Mouse (Mus musculus): ENCODE results near the gene Fam71e2. TPM values are rescaled to one million over a fixed set of nuclear protein-coding genes. Genes with fewer than 3 reads are reported as not detected.
"Not testable (repeated sequence)": the region's sequence is repeated elsewhere in the genome, so short reads cannot be mapped to it uniquely, and the experiment has no call there.

Fam71e2 gene
- not detected in 2 replicates for polyA plus RNA-seq (2015; fragmentation: Nextera tagmentation; extraction: Ambion mirVana)

GRCm38 (mm10) chr7:4771202-4771601 is at the start of gene Fam71e2:
Gene Fam71e2, minus strand, starts transcription at chr7:4771302.
- no peak for DNase-seq (ENCODE audit: low spot score)

GRCm38 (mm10) chr7:4816559-4816958 is 45.5 kb upstream of the Fam71e2 start:
- peak; percentile 77 for DNase-seq (ENCODE audit: low spot score)

- no peak for DNase-seq (ENCODE audit: low spot score)
These were observed 42.1 kb upstream of the Fam71e2 start for GRCm38 (mm10) chr7:4813105-4813791.

DNA sequence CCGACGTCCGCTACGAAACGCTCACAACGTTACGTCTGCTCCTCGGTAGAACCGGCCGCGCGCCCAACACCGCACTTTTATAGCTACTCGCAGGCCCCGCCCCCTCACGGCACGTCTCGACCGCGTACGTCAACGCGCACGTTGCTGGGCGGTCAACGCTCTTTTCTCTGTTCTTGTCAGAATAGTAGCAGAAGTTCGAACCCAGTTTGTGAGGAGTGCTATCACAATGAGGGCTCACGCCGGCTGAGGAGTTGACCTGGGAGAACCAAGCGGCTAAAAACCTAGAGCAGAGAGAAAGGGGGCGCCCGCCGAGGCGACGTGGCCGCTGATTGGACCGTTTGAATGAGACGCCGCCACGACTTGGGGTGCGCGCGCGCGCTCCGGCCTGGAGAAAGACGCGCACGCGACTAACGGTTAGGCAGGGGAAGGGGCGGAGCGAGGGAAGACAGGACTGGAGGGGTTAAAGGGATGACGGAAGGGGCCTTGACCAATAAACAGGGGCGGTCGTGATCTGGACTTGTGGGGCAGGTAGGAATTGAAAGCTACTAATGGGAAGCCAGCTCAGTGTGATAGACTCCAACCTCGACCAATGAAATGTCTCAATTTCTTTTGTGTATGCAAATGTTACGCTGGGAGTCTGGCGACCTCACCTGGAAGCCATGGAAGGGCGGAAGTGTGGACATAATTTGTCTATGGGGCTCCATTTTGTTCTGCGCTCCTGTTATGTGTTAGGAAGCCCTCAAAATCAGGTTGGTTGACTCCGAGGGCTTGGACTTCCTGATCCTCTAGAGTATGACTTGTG is 41.4 kb upstream of the Fam71e2 start, which contains the start of gene Ube2s:
Gene Ube2s (minus strand): TSS at position 288 of the 802 bp plus-strand sequence.
- peak; percentile 100 for DNase-seq (ENCODE audit: low spot score)

GRCm38 (mm10) chr7:4811842-4812302 is 40.8 kb upstream of the Fam71e2 start:
- peak; percentile 49 for DNase-seq (ENCODE audit: low spot score)

- not testable (repeated sequence) for DNase-seq (ENCODE audit: low spot score)
These were observed 40.0 kb upstream of the Fam71e2 start for GRCm38 (mm10) chr7:4811131-4811530.

DNA sequence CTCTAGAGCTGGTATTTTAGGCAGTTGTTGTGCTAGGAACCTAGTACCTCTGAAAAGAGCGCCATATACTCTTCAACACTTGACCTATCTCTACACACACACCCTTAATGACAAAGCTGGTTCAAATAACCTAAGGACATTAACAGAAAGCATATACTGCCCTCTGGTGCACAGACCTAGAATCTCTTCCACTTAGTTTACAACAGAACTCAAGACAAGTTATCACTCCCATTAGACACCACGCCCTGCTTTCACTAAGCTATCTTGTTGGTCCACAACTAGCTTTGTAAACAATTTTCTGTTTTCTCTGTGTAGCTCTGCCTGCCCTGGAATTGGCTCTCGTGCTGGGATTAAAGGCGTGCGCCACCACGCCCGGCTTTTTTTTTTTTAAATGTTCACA is 35.6 kb upstream of the Fam71e2 start:
- DNase-seq (ENCODE audit: low spot score) = peak; percentile 57

- no peak for DNase-seq (ENCODE audit: low spot score)
These were observed 31.1 kb upstream of the Fam71e2 start for GRCm38 (mm10) chr7:4802247-4802646.

GRCm38 (mm10) chr7:4795767-4796433 is 24.8 kb upstream of the Fam71e2 start:
- peak; percentile 51 for DNase-seq (ENCODE audit: low spot score)

GRCm38 (mm10) chr7:4794631-4795168 is 23.6 kb upstream of the Fam71e2 start:
- no peak for DNase-seq (ENCODE audit: low spot score)

DNA sequence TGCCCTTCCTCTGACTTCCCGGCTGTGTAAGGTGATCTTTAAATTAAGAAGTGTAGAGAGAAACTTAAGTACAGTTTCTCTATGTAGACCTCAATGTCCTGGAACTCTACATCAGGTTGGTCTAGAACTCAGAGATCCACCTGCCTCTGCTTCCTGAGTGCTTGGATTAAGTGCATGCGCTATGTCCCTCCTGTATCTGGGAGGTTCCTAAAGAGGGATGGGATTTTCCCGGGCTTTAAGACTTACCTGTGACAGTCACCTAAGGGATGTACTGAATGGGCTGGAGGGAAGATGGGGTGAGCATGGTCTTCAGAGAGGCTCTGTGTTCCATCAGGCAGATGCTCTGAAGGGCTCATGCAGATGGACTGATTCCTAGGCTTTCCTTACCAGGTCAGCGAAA is 22.6 kb upstream of the Fam71e2 start:
- DNase-seq (ENCODE audit: low spot score) = no peak

- DNase-seq (ENCODE audit: low spot score) = not testable (repeated sequence)
These were observed 22.1 kb upstream of the Fam71e2 start for GRCm38 (mm10) chr7:4793248-4793647.

GRCm38 (mm10) chr7:4792278-4793212 is 21.4 kb upstream of the Fam71e2 start, which contains the start of gene Rpl28:
Gene Rpl28, plus strand, starts transcription at chr7:4792874.
- peak; percentile 98 for DNase-seq (ENCODE audit: low spot score)

GRCm38 (mm10) chr7:4789436-4789935 is 18.4 kb upstream of the Fam71e2 start, which contains the start of gene Tmem238:
Gene Tmem238, minus strand, starts transcription at chr7:4789656.
- peak; percentile 19 for DNase-seq (ENCODE audit: low spot score)

DNA sequence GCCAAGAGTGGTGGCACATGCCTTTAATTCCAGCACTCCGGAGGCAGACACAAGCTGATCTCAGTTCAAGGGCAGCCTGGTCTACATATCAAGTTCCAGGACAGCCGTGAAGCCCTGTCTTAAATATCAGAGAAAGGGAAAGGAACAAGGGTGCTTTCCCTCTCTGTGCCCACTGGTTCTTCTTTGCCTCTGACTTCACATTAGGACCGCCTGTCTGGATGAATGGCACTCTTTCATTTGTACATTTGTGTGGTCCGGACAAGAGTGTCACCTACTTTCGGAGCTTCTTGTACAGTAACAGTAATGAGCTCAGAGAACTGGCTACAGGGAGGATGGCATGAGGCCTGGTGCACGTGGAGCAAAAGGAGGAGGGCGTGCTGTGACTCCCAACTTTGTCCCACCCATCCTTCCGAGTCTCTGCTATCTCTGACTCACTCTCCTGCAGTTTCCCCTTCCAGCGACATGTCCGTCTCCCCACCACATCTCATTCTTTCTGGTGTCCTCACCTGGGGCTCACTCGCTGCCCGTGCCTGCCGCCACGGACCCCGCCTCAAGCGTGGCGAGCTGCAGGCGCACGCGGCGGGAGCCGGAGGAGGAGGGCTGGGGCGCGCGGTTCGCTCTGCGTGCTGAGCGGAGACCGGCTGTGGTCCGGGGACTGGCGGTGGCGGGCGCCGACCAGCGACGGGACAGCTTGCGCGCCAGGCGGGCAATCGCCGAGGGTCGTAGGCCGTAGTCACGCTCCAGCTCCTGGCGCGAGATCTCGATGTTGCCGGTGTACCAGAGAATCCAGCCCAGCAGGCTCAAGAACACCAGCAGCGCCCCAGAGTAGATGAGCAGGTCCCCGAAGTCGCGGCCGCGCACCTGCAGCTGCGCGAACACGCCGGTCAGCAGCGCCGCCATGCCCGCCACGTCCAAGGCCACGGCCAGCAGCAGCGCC is 17.7 kb upstream of the Fam71e2 start:
- peak; percentile 32 for DNase-seq (ENCODE audit: low spot score)

- DNase-seq (ENCODE audit: low spot score) = no peak
These were observed 12.7 kb upstream of the Fam71e2 start for GRCm38 (mm10) chr7:4783667-4784268.

DNA sequence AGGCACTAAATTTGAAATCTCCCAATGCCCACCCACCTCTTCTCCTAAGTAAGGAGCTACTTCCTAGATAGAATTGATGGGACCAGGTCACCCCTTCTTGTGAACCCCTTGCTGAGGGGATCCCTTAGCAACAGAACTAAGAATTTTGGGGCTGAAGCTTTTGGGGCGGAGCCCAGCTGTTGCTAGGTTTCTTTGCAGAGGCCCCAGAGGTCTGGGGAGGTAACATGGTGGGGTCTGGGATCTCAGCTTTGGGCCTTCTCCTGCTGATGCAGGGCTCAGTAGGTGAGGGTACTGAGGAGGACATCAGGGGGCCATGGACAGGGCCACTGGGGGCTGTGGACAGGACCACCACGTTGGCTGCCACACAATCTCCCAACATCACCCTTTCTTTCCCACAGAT is 11.7 kb upstream of the Fam71e2 start, which contains the start of the genes Il11 and Tmem190:
Gene Il11 (minus strand): TSS at position 101 of the 400 bp plus-strand sequence.
Gene Tmem190 (plus strand): TSS at position 179 of the 400 bp plus-strand sequence.
- DNase-seq (ENCODE audit: low spot score) = no peak

GRCm38 (mm10) chr7:4782130-4782529 is 11.0 kb upstream of the Fam71e2 start:
- no peak for DNase-seq (ENCODE audit: low spot score)

Data from thymus, postnatal 0 days (tissue).